Mouse (Mus musculus): Measurements from ENCODE around the gene Strip2.

Gene Strip2

DNA sequence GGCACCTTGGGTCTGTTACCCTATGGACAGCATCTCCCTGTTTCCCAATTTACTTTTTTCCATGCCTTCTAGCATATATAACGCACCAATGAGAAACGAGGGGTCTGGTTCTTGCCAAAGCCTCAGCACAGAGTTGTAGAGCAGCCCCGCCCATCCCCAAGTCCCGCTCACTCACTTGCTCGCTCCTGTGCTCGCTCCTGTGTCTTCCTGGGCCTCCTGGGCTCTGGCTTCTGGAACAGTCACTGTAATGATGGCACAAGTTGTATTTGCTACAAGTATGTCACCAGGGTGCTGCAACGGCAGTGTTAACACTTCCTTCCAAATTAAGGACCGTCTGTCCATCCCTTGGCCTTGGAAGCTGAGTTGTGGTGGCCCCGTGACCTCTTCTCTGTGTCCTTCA is 81.3 kb downstream of the Strip2 start:
- ATAC-seq (ENCODE audit: insufficient number of reproducible peaks, low FRiP score, low TSS enrichment), result no peak

DNA sequence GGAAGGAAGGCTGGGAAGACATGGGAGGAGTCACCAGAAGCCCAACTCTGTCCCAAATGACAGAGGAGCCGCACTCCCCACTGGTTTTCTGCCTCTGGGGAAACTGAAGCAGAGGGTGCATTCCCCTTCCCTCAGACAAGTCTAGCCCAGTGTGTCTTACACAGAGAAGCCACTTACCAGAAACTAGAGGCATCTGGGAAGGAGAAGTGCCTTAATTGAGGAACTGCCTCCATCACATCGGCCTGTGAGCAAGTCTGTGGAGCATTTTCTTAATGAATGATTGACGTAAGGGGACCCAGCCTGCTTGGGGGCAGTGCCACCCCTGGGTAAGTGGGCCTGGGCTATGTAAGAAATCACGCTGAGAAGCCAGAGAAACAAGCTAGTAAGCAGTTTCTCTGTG is 82.0 kb downstream of the Strip2 start:
- no peak for ATAC-seq (ENCODE audit: insufficient number of reproducible peaks, low FRiP score, low TSS enrichment)

DNA sequence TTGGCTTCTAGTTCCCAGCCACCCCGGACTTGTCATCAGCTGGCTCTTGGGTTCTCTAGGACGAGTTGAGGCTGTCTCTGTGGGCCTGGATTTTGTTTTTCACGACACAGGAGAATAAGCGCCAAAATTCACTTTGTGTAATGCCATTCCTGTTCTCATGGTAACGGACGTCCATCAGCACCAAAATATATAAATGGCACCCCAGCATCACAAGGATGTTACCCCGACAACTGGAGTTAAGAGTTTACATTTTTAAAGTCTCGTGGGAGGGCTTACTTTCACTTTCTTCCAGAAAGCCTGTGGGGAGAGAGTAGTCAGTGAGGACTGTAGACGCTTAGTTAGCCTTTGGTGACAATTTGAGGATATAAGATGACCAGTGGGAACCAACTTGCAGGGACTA is 85.8 kb downstream of the Strip2 start:
- no peak for ATAC-seq (ENCODE audit: insufficient number of reproducible peaks, low FRiP score, low TSS enrichment)

DNA sequence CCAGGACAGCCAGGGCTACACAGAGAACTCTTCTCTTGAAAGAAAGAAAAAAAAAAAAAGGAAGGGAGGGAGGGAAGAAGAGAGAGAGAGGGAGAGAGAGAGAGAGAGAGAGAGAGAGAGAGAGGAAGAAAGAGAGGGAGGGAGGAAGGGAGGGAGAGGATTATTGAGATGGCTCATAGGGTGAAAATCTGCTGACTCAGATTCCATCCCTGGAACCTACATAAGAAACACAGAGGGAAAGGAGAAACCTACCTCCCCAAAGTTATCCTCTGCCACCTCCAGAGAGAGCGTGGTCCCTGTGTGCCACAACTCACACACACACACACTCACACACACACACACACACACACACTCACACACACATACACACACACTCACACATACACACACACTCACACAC is 89.0 kb downstream of the Strip2 start:
- no peak for ATAC-seq (ENCODE audit: insufficient number of reproducible peaks, low FRiP score, low TSS enrichment)

DNA sequence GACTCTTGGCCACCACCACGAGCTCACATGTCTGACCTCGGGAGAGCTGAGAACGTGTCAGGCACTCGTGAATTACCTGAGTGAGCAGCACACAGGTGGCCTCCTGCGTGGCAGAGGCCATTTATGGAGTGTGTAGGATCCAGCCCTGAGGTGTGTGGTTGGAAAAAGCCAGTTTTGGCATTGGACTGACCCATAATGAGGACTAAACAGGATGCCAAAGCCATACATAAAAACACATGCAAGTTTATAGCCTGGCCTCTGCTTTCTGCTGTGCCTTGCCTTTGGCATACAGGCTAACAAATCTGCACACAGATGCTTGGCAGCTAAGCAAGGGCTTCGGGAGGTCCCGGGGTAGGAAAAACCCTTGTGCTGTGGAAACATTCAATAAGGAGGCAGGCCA is 92.4 kb downstream of the Strip2 start:
- no peak for ATAC-seq (ENCODE audit: insufficient number of reproducible peaks, low FRiP score, low TSS enrichment)
